Mouse (Mus musculus): ENCODE measurements around the gene Bpifb6. TPM values are rescaled to one million over a fixed set of nuclear protein-coding genes. Genes with fewer than 3 reads are reported as not detected.

The Bpifb6 gene
- polyA plus RNA-seq (2012), result not detected in 2 replicates

DNA sequence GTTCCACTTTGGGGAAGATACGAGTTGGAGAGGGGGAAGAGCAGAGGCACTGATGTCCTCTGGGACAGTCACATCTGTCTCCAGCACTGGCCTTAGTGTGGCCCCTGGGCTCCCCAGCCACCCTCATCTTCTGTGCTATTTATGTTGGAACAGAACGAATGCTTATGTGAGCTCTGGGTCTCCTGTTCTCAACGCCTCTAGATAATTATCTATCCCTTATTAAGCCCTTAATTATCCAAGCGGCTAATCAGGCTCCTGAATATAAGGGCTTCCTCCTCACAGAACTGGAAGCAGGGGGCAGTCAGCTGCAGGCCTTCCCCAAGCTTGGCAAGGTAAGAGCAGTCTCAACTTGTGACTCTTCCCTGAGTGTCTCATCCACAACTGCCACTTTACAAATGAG is at the start of gene Bpifb6:
Gene Bpifb6 (plus strand): TSS at position 301 of the 400 bp plus-strand sequence.
- Histone ChIP-seq H3K9me3 (ENCODE audit: control insufficient read depth, low read length) (no peaks in the 10 kb centered on the region), H3K4me3 (replicated peaks) (no peak within 1 kb of the TSS), H3K27me3 (ENCODE audit: control insufficient read depth) (no peaks in the 10 kb centered on the region), H3K36me3 (ENCODE audit: control insufficient read depth) (no peaks in the 10 kb centered on the region), H3K4me1 (ENCODE audit: control insufficient read depth) (no peaks in the 10 kb centered on the region)
- TF ChIP-seq GATA1 (IDR thresholded peaks at IDR 0.05; ENCODE audit: low read length) (no peak), TAL1 (IDR thresholded peaks at IDR 0.05; ENCODE audit: low read length) (no peak)

DNA sequence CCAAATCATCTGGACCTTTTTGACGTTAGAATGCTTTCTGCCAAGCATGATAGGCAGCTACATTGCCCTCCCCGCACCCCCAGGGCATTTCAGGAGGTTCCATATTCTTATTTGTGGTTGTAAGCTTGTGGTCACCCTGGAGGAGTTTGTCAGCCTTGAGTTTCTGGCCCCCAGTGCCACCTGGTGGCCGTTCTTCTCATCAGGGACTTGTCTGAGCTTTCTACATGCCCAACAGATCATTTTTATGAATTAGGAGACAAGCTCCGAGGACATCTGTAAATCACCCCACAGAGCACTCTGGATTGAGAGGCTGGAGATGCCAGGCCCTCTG is 49.2 kb upstream of the Bpifb6 start:
- H3K4me3 ChIP-seq (replicated peaks), result no peak overlapping the region
- H3K4me1 ChIP-seq (ENCODE audit: control insufficient read depth), result no peaks in the 10 kb centered on the region
- H3K36me3 ChIP-seq (ENCODE audit: control insufficient read depth), result no peaks in the 10 kb centered on the region
- TF ChIP-seq GATA1 (IDR thresholded peaks at IDR 0.05; ENCODE audit: low read length) (no peak), TAL1 (IDR thresholded peaks at IDR 0.05; ENCODE audit: low read length) (no peak)
- H3K27me3 ChIP-seq (ENCODE audit: control insufficient read depth), result no peaks in the 10 kb centered on the region
- peaks cover 3% of the 10 kb centered on the region; the same call in 1 of the 2 replicates for H3K9me3 ChIP-seq (ENCODE audit: control insufficient read depth, low read length)

DNA sequence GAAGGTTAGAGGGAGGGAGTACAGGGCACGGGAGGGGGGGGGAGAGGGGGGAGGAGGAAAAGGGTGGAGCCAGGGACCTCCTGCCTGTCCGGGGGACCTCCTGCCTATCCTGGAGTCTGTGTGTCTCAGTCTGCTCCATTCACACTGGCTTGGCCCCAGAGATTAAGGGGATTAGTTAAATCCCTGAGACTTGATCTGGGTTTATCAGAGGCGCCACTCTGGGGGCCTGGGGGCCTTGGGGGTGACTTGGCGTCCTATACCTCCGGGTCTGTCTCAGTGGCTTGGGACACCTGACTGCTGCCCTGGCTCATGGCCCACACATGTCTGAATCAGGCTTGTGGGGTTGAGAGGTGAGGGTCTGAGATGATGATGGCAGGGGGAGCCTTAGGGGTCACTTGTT is 46.6 kb upstream of the Bpifb6 start:
- Histone ChIP-seq H3K4me3 (replicated peaks) (no peak overlapping the region), H3K36me3 (ENCODE audit: control insufficient read depth) (no peaks in the 10 kb centered on the region), H3K4me1 (ENCODE audit: control insufficient read depth) (no peaks in the 10 kb centered on the region), H3K27me3 (ENCODE audit: control insufficient read depth) (no peaks in the 10 kb centered on the region), H3K9me3 (ENCODE audit: control insufficient read depth, low read length) (peaks cover 3% of the 10 kb centered on the region; the same call in 1 of the 2 replicates)
- TF ChIP-seq GATA1 (IDR thresholded peaks at IDR 0.05; ENCODE audit: low read length), result no peak
- TF ChIP-seq TAL1 (IDR thresholded peaks at IDR 0.05; ENCODE audit: low read length), result no peak

DNA sequence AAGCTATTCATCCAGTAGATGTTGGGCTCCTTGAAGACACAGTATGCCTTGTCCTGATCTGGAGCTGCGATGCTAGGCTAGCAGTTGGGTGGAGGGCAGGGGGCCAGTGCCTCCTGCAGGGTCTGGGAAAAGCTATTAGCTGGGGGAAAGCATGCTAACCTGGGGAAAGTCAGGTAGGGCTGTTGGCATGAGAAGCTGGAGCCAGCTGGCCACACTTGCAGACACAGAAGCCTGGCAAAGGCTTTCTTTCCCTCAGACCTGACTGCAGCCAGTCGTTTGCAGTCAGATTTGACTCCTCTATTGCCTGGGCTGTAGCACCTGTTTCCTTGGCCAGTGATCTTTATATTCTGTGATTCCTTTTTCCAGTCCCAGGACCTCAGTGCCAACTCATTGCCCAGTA is 40.6 kb upstream of the Bpifb6 start:
- no peaks in the 10 kb centered on the region for H3K27me3 ChIP-seq (ENCODE audit: control insufficient read depth)
- H3K4me3 ChIP-seq (replicated peaks), result no peak overlapping the region
- H3K36me3 ChIP-seq (ENCODE audit: control insufficient read depth), result no peaks in the 10 kb centered on the region
- H3K4me1 ChIP-seq (ENCODE audit: control insufficient read depth), result no peaks in the 10 kb centered on the region
- no peak for TF ChIP-seq TAL1 (IDR thresholded peaks at IDR 0.05; ENCODE audit: low read length)
- TF ChIP-seq GATA1 (IDR thresholded peaks at IDR 0.05; ENCODE audit: low read length), result no peak
- H3K9me3 ChIP-seq (ENCODE audit: control insufficient read depth, low read length), result no peaks in the 10 kb centered on the region

DNA sequence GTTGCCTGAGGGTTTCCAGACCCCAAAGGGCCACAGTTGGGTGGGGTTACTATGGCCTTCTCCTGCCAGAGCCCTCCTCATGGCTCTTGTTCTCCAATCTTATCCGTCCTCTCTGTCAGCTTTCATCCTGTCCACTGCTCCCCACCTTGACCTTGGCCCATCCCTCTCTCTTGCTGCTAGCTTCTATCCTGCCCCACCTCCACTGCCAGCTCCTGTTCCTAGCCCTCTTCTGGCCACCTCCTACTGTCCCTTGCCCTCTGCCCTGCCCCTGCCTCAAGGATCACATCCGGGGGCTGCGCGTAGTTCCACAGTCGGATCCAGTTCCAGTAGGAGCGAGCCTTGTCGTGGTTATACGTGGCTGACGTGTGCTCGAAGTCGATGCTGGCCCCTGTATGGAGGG is 39.9 kb upstream of the Bpifb6 start:
- H3K36me3 ChIP-seq (ENCODE audit: control insufficient read depth), result no peaks in the 10 kb centered on the region
- H3K9me3 ChIP-seq (ENCODE audit: control insufficient read depth, low read length), result no peaks in the 10 kb centered on the region
- H3K4me3 ChIP-seq (replicated peaks), result no peak overlapping the region
- H3K4me1 ChIP-seq (ENCODE audit: control insufficient read depth), result no peaks in the 10 kb centered on the region
- no peaks in the 10 kb centered on the region for H3K27me3 ChIP-seq (ENCODE audit: control insufficient read depth)
- TF ChIP-seq GATA1 (IDR thresholded peaks at IDR 0.05; ENCODE audit: low read length) (no peak), TAL1 (IDR thresholded peaks at IDR 0.05; ENCODE audit: low read length) (no peak)

DNA sequence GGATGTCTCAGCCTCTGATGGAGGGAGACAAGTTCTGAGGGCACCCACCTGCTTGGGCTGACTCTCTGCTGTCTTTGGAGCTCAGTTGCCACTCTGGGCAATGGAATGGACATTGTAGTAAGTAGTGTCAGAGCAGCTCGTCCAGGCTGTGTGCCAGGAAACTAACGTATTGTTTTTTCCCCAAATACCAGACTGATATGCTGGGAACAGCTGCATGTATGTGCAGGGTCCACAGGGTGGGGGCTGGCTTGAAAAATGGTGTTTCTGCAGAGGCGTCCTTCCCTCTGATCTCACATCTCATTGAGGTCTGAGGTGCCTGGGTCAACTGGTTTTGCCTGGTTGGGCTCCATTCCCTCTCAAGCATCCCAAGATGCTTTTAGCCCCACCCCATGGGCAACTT is 39.5 kb upstream of the Bpifb6 start:
- H3K36me3 ChIP-seq (ENCODE audit: control insufficient read depth), result no peaks in the 10 kb centered on the region
- no peak overlapping the region for H3K4me3 ChIP-seq (replicated peaks)
- H3K27me3 ChIP-seq (ENCODE audit: control insufficient read depth), result no peaks in the 10 kb centered on the region
- H3K9me3 ChIP-seq (ENCODE audit: control insufficient read depth, low read length), result no peaks in the 10 kb centered on the region
- no peaks in the 10 kb centered on the region for H3K4me1 ChIP-seq (ENCODE audit: control insufficient read depth)
- TF ChIP-seq GATA1 (IDR thresholded peaks at IDR 0.05; ENCODE audit: low read length) (no peak), TAL1 (IDR thresholded peaks at IDR 0.05; ENCODE audit: low read length) (no peak)

DNA sequence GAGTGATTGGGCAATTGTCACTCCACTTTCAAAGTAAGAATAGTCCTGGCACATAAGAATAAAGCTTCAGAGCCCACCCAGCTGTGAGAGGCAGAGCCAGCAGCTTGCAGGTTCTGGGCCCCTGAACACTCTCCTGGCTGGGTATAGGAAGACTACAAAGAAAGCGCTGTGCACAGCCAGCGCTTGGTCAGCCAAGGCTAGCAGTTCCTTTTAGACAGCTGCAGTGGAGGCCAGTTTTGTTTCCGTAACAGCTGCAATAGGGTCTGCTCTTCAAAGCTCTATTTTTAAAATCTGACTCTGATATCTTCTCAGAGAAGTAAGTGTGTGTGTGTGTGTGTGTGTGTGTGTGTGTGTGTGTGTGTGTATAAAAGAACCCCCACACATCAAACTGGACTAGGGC is 38.2 kb upstream of the Bpifb6 start:
- Histone ChIP-seq H3K27me3 (ENCODE audit: control insufficient read depth) (no peaks in the 10 kb centered on the region), H3K4me3 (replicated peaks) (no peak overlapping the region), H3K36me3 (ENCODE audit: control insufficient read depth) (no peaks in the 10 kb centered on the region), H3K4me1 (ENCODE audit: control insufficient read depth) (no peaks in the 10 kb centered on the region), H3K9me3 (ENCODE audit: control insufficient read depth, low read length) (no peaks in the 10 kb centered on the region)
- no peak for TF ChIP-seq GATA1 (IDR thresholded peaks at IDR 0.05; ENCODE audit: low read length)

DNA sequence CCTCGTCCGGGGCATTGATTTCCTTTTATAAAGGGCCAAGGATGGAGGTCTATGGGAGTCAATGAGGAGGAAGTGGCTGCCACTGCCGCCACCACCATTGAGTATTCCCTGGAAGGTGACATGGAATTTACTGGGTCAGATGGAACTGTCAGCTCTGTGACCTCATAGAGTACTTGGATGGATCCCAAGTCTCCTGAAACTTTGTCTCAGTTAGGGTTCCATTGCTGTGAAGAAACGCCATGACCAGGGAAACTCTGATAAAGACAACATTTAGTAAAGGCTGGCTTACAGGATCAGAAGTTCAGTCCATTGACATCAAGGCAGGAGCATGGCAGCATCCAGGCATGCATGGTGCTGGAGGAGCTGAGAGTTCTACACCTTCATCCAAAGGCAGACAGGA is 29.2 kb upstream of the Bpifb6 start, which contains the start of gene Sun5:
Gene Sun5 (minus strand): TSS at position 101 of the 400 bp plus-strand sequence.
- Histone ChIP-seq H3K36me3 (ENCODE audit: control insufficient read depth) (no peaks in the 10 kb centered on the region), H3K27me3 (ENCODE audit: control insufficient read depth) (no peaks in the 10 kb centered on the region), H3K4me3 (replicated peaks) (no peak within 1 kb of the TSS), H3K4me1 (ENCODE audit: control insufficient read depth) (no peaks in the 10 kb centered on the region), H3K9me3 (ENCODE audit: control insufficient read depth, low read length) (no peaks in the 10 kb centered on the region)
- TF ChIP-seq GATA1 (IDR thresholded peaks at IDR 0.05; ENCODE audit: low read length) (no peak), TAL1 (IDR thresholded peaks at IDR 0.05; ENCODE audit: low read length) (no peak)

DNA sequence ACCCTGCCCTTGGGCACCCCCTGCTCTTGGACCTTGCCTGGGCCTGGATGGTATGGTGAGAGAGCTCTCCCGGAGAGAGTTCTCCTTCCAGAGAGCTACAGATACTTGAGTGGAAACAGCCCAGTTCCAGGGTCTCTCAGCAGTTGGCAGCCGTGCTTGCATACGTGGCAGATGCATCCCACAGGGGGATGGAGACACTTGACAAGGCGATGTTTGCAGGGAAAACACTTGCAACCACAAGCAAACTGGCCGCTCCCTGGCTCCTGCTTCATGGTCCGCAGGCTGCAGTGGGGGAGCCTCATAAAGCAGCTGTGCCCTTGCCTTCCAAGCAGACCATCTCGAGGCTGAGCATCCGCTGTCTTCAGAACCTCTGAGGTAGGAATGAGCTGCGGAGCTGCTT is 25.4 kb upstream of the Bpifb6 start, which contains the start of gene Bpifb2:
Gene Bpifb2 (plus strand): TSS at position 301 of the 400 bp plus-strand sequence.
- no peaks in the 10 kb centered on the region for H3K4me1 ChIP-seq (ENCODE audit: control insufficient read depth)
- no peaks in the 10 kb centered on the region for H3K36me3 ChIP-seq (ENCODE audit: control insufficient read depth)
- TF ChIP-seq TAL1 (IDR thresholded peaks at IDR 0.05; ENCODE audit: low read length) (no peak), GATA1 (IDR thresholded peaks at IDR 0.05; ENCODE audit: low read length) (no peak)

DNA sequence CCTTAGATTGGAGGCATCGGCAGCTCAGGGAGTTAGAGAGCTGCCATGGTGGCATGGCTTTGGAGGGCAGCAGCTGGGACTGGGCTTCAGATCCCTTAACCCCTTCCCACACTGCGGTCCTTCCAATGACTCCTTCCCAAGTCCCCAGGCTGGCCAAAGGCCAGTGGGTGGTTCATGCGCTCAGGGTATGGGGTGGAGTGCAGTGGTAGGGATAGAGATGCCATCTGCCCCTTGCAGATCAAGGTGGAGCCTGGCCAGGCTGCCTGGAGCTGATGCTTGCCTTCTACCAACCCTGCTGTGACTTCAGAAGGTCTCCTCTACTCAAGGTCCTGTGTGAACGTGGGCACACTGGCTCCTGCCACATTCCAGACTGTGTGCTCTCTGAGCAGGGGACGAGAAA is 1.1 kb upstream of the Bpifb6 start:
- H3K27me3 ChIP-seq (ENCODE audit: control insufficient read depth), result no peaks in the 10 kb centered on the region

More for the DNA sequence above, 25.4 kb upstream of the Bpifb6 start, which contains the start of gene Bpifb2:
- no peaks in the 10 kb centered on the region for H3K27me3 ChIP-seq (ENCODE audit: control insufficient read depth)
- no peaks in the 10 kb centered on the region for H3K9me3 ChIP-seq (ENCODE audit: control insufficient read depth, low read length)
- H3K4me3 ChIP-seq (replicated peaks), result no peak within 1 kb of the TSS

More for the DNA sequence above, 1.1 kb upstream of the Bpifb6 start:
- Histone ChIP-seq H3K4me3 (replicated peaks) (no peak overlapping the region), H3K4me1 (ENCODE audit: control insufficient read depth) (no peaks in the 10 kb centered on the region), H3K36me3 (ENCODE audit: control insufficient read depth) (no peaks in the 10 kb centered on the region), H3K9me3 (ENCODE audit: control insufficient read depth, low read length) (no peaks in the 10 kb centered on the region)
- no peak for TF ChIP-seq TAL1 (IDR thresholded peaks at IDR 0.05; ENCODE audit: low read length)

Measured in erythroblast, embryonic 14.5 days (primary cell).